Mouse (Mus musculus): ENCODE data around the gene Cacng1.
A peak's percentile ranks its signal among the peaks of the same experiment; 100 is the strongest.

The Cacng1 gene

DNA sequence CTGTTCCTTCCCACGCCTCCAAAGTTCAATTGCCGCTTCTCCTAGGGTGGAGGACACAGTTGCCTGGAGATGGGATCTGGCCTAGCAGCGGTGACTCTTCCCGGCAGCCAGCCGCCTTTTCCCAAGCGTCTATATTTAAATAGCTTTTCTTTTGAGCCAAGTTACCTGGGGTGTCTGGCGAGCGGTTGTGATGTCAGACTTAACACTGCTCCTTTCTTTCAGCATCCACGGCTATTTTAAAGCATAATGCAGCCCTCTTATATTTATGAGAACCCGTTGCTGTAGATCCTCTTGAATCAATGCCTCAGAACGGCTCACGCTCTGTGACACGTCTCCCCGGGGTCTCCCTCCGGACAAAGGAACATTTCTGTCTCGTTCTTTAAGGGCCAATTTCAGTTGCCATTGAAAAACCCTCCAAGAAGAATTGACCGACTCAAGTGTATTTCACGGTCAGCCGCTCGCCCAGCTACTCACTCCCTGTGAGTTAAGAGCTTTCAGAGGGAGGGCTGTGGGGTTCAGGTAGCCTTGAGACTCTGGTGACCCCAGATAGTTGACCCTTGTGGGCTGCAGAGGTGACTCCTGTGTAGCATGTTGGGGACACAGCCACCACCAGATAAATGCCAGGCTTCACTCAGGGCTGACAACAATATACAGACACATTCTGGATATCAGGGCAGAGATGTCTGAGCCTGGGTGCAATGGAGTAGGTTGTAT is 8.3 kb downstream of the Cacng1 start:
- DNase-seq (ENCODE audit: low spot score), result no peak

DNA sequence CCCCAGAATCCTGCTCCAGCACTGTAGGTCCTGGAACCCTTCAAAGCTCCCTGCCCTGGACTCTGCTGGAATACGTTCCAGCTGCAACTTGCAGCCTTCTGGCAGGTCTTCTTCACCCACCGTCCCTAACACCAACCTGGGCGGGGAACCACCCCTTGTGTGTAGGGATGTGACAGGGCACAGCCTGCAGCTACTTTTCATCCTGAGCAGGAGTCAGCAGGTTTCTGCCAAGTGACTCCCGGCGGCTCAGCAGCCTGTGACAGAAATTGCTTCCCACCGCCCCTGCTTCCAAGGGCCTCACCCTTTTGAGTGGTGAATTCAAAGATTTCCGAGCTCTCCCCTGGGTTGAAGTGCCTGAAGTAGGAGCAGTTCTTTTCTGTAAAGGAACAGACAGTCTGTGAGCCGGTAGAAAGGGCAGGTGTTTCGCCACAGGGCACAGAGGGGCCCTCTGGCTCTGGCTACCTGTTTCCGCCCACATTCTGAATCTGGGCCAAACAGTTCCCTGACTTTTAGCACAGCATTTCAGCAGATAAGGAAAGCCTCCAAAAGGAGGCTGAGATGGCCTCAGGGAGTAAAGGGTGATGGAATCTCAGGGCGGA is 10.7 kb downstream of the Cacng1 start:
- no peak for DNase-seq (ENCODE audit: low spot score)

DNA sequence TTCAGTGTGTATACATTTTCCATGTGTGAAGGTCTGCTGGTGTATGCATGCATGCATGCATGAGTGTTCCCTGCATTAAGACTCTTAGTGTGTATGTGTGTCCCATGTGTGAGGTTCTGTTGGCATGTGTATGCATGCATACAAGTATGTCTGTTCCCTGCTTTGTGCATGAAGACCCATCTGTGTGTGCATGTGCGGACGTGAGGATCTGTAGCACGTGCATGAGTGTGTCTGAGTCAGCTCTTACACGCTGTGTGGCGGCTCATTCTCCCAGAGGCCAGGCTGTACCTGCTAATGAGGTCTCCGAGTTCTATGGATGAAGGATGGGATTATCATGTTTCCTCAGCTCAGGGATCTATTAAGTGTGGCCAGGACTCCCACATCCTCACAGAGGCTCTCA is 11.3 kb downstream of the Cacng1 start:
- no peak for DNase-seq (ENCODE audit: low spot score)

DNA sequence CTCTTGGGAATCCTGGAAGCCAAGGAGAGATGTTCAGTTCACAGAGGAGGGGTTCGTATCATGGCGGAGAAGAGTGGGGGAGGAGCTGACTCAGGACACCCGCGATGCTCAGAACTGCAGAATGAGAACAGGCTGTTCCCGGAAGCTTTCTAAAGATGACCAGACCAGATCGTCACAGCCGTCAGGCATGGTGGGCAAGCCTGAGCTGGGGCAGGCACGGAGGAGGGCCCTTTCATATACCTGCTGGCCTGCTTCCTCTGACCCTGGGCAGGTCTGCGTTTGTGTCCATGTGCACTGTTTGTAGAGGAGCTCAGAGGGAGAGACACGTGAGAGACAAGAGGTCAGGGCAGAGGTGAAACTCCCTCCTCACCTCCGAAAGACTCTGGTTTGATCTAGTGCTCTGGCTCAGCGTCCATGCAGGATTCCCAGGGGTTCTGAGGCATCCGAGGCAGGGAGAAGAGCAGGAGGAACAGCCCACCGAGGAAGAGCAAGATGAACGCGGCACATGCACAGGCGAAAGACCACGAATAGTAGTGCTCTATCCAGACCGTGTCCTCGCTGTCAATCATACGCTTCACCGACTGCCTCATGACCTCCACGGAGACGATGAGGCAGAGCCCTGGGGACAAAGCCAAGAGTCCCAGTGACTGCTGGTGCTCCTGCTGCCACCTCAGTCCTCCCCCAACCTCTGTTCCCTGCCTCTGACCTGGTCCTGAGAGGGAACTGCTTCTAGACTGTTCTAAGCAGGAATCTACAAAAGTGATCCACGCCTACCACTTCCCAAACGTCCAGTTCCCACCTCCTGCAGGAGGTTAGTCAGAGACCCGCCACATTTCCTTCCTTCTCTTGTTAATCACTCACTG is 12.8 kb downstream of the Cacng1 start:
- no peak for DNase-seq (ENCODE audit: low spot score)

GRCm38 (mm10) chr11:107699967-107700366 is 16.4 kb downstream of the Cacng1 start:
- DNase-seq (ENCODE audit: low spot score), result no peak

DNA sequence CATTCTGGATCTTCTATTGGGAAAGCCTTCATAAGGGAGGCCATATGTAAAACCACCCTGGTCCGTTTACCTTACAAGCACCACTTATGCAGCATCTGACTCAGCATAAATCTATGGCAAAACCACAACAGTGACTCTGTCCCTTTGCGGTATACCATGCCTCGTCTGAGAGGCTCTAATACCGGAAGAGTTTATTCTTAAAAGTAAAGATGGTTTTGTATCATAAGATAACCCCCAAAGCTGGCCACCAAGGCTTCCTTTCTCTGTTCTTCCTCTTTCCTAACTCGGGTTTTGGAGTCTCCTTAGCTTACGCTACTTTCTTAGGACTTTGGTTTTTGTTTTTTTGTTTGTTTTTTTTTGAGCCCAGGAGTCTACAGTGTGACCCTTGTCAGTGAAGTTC is 23.0 kb downstream of the Cacng1 start:
- no peak for DNase-seq (ENCODE audit: low spot score)

DNA sequence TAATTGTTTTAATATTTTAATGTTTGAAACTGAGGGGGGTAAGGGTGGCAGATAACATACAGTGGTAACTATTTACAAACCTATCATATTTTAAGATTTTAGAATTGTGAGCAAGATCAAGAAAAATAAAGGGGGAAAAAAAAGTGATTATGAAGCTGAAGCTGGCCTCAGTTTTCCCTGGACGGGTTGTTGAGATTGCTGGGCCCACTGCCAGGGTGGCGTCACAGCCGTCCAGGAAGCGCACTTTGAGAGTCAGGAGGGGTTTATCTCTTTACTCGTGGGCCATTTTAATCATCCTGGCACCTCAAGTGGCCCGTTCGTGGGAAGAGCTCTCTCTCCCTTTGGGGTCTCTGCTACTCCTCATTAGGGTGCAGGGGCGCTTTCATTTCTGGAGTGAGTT is 24.8 kb downstream of the Cacng1 start:
- DNase-seq (ENCODE audit: low spot score), result no peak

DNA sequence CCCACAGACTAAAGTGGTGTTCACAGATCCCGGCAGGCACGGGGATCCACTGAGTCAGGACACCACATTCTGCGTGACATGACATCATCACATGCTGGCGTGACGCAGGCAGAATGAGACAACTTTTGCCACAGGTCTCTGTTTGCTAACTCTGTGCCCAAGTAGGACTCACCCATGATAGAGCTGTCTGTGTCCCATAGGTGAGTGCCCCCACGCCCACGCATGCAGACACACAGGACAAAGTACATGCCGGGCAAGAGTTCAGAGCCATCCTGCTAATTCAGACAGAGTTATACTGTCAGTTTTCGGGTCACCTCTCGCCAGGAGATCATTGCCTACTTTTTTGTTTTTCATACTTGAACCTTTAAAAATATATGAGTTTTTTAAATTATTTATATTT is 27.8 kb downstream of the Cacng1 start:
- DNase-seq (ENCODE audit: low spot score), result no peak

GRCm38 (mm10) chr11:107686290-107686689 is 30.0 kb downstream of the Cacng1 start:
- DNase-seq (ENCODE audit: low spot score), result no peak

DNA sequence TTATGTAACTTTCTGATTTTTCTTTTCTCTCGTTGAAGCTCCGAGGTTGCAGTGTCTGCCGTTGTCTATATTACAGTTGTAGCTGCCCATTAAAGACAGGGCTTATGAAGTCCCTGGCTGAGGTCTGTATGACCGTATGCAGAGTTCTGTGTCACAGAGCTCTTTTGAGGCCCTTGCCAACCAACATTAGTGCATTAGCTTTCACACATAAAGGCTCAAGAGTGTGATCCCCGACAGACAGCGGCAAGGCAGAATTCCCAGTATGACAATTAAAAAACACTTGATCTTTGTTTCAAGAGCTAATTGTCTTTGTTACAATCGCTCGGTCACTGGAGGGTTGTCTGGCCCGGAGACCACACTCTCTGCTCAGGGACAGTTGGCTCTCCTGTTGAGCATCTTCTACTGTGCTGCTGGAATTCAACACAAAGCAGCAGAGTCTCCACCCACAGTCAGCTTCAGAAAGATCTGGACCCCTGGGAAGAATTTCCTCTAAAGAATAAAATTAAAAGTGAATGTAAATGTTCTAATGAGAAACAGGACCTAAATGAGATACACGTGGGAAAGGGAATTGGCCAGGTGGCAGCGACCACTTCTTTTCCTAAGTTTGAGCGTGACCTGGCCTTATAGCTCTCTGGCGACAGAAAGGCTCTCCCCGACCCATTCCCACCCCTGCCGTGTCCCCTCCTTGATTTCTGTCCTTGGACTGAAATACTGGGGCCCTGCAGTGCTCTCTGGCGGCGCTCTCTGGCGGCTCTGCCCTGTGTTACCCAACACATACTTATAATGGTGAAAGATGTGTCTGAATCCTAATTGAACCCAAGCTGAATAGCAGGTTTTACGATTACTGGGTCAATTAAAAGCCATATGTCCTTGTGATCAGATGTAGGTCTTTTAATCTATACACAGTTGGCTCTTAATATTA is 32.5 kb downstream of the Cacng1 start:
- no peak for DNase-seq (ENCODE audit: low spot score)

GRCm38 (mm10) chr11:107682694-107683355 is 33.5 kb downstream of the Cacng1 start:
- DNase-seq (ENCODE audit: low spot score), result no peak

GRCm38 (mm10) chr11:107676207-107676940 is 39.9 kb downstream of the Cacng1 start:
- DNase-seq (ENCODE audit: low spot score), result no peak

DNA sequence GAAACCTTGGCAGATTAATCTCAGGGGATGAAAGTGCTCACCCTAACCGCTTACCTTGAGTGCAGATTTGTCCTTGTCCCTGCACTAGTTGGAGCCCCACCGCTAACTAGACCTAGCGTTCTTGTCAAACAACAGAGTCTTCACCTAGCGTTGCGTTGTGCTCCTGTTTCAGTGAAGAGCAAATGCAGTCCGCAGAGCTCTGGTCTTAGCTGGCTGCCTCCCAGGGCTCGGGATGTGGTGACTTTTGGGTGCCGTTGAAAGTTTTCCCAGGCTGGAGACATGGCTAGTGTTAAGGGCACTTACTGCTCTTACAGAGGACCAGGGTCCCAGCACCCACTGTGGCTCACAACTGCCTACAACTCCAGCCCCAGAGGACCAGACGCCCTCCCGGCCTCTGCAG is 41.1 kb downstream of the Cacng1 start:
- peak; percentile 17 for DNase-seq (ENCODE audit: low spot score)

DNA sequence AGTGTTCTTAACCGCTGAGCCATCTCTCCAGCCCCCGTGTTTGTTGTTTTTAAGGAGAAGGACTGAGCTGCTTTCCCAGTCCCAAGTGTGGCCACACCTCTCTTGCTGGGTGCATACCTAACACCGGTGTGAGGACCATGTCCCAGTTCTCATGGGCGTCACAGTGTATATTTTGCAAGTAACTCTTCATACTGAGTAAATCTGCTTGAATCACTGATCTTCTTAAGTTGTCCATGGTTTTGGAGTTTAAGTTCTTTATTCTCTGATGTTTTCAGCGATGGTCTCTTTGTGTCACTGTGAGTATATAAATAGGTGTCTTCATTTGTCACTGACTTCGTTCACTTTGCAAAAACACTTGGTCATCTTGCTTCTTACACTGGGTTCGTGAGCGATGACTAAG is 41.7 kb downstream of the Cacng1 start:
- no peak for DNase-seq (ENCODE audit: low spot score)

DNA sequence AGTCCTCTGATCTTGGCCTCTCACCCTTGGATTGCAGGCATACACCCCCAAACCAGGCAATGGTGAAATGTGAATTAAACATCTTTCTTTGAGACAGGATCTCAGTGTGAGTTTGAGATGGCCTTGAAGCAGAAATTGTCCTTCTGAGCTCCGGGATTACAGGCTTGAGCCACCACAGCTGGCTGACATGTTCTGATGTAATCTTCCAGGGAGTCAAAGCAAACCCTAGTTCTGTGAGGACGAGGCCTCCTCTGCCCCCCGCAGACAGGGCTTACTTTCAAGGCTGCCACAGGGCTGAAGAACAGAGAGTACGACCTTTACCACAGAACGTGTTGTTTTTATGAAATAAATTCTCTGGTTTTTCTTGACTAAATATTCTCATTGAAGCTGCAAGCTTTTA is 42.3 kb downstream of the Cacng1 start:
- DNase-seq (ENCODE audit: low spot score), result peak; percentile 24

GRCm38 (mm10) chr11:107668977-107669376 is 47.3 kb downstream of the Cacng1 start:
- no peak for DNase-seq (ENCODE audit: low spot score)

DNA sequence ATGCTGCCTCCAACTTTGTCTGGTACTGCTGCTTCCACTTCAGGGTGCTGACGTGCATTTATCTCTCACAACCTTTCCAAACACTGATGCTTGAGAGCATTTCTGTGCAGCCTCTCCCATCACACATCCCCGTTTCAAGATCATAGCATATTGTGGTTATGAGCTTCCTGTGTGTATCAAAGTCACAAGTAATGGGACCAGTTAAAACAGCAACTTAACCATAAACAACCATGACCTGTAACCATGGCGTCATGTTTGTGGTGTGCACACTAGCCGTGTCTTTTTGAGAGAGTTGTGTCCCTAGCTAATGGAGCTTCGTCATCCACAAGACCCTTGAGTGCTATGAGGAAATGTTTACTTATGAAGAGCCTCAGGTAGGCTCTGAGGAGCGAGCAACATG is 48.1 kb downstream of the Cacng1 start:
- no peak for DNase-seq (ENCODE audit: low spot score)

DNA sequence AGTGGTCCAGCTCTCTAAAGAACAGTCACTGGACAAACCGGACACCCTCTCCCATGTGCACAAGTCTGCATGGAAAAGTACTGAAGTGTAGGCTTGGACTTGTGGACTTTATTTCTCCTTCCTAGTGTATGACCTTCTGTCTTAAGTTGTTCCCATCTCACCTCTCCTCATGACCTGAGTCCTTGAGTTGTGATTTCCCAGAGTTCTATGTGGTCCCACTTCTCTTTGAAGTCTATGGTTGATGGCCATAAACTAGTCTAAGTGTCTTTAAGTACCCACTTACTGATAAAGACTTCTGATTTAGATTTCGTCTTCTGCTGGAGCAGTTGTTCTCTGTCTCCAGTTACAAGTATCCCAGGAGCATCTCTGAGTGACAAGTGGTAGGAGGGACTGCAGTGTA is 48.8 kb downstream of the Cacng1 start:
- DNase-seq (ENCODE audit: low spot score), result no peak

DNA sequence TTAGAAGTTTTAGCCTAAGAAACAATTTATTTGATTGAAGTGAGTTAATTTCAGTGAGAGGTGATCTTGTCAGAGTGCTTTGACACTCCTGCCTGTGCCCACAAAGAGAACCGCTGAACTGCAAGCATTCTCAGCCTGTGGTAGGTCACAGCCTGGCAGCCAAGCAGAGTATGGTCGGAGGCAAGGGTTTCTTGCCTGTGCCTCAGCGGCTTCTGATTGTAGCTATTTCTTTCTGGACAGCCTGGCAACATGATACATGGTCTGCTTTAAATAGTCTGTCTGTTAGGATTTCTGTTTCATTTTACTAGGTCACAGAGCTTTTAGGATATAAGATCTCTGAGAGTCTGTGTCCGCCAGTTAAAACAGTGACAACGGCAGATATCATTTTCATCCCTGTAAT is 53.7 kb downstream of the Cacng1 start:
- DNase-seq (ENCODE audit: low spot score), result no peak

DNA sequence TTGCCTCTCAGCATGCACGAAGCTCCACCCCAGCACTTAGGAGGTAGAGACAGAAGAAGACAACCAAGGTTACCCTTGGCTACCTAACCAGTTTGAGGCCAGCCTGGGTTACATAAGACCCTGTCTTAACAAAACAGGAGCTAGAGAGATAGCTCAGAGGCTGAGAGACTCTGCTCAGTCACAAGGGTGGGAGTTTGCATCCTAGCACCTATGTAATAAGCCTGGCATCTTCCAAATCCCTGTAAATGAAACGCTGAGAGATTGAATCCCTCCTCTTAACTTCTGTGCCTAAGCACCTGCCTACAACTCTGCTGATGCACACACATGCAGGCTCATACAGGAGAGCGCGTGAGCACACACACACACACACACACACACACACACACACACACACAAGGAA is 55.9 kb downstream of the Cacng1 start:
- no peak for DNase-seq (ENCODE audit: low spot score)

- DNase-seq (ENCODE audit: low spot score), result no peak
Measured at GRCm38 (mm10) chr11:107657117-107657516, 59.2 kb downstream of the Cacng1 start.
